Mouse (Mus musculus) lung, embryonic 14.5 days (tissue): ENCODE results near the gene Smpdl3a. TPM values are rescaled to one million over a fixed set of nuclear protein-coding genes. Genes with fewer than 3 reads are reported as not detected.

ENCODE experiments used
- ATAC-seq: fragments of 200-750 bp; cut with Nextera tagmentation; 2 replicates; pipeline ENCODE4 v1.8.0; 2017; ENCODE audit warnings: mild to moderate bottlenecking, moderate TSS enrichment, moderate library complexity; ENCODE audit not compliant: insufficient read depth
- DNase-seq: peaks from one replicate; pipeline ENCODE4 v3.0.0-alpha.2; 2015
- H3K27ac ChIP-seq: fragments of 300-500 bp; sonication (generic); 2 replicates; pipeline ENCODE4 v1.5.1; 2014; ENCODE audit warnings: low read depth, mild to moderate bottlenecking, moderate library complexity
- H3K27me3 ChIP-seq: fragments of 300-500 bp; sonication (generic); 2 replicates; pipeline ENCODE4 v1.6.1; 2014; ENCODE audit warnings: low read length, control low read depth; ENCODE audit not compliant: insufficient read depth
- H3K36me3 ChIP-seq: fragments of 300-500 bp; sonication (generic); 2 replicates; pipeline ENCODE4 v1.6.1; 2014; ENCODE audit warnings: control low read depth; ENCODE audit not compliant: insufficient read depth
- H3K4me1 ChIP-seq: fragments of 300-500 bp; sonication (generic); 2 replicates; pipeline ENCODE4 v1.6.1; 2014; ENCODE audit warnings: antibody characterized with exemption, control low read depth; ENCODE audit not compliant: insufficient read depth
- H3K4me2 ChIP-seq: fragments of 300-500 bp; sonication (generic); 2 replicates; pipeline ENCODE4 v1.6.1; 2014; ENCODE audit warnings: mild to moderate bottlenecking
- H3K4me3 ChIP-seq: fragments of 300-500 bp; sonication (generic); 2 replicates; pipeline ENCODE4 v1.5.1; 2014; ENCODE audit warnings: low read depth, low read length
- H3K9ac ChIP-seq: fragments of 300-500 bp; sonication (generic); 2 replicates; pipeline ENCODE4 v1.6.1; 2014
- H3K9me3 ChIP-seq: fragments of 300-500 bp; sonication (generic); 2 replicates; pipeline ENCODE4 v1.6.1; 2016; ENCODE audit warnings: low read depth, low read length, control low read depth
- CTCF ChIP-seq: IDR thresholded peaks from 2 replicates; pipeline ENCODE4 v1.5.1; 2016; ENCODE audit warnings: antibody characterized with exemption, low read depth
- WGBS: fragments of 180-500 bp; shearing (Covaris S2); extraction: QIAGEN DNeasy Blood & Tissue Kit; methylation state at CpG from one replicate; pipeline ENCODE4 v1.1.7; 2014; 5-methylcytosine and 5-hydroxymethylcytosine counted together
- polyA plus RNA-seq: library from polyadenylated mRNA; unstranded; fragments of >200 nt; fragmentation: Nextera tagmentation; extraction: Ambion mirVana; gene quantifications from 2 replicates; pipeline ENCODE4 v1.2.1, GENCODE M21; 2014

Gene Smpdl3a
- polyA plus RNA-seq, 1 experiment from 2014 or later = 15.2 TPM

DNA sequence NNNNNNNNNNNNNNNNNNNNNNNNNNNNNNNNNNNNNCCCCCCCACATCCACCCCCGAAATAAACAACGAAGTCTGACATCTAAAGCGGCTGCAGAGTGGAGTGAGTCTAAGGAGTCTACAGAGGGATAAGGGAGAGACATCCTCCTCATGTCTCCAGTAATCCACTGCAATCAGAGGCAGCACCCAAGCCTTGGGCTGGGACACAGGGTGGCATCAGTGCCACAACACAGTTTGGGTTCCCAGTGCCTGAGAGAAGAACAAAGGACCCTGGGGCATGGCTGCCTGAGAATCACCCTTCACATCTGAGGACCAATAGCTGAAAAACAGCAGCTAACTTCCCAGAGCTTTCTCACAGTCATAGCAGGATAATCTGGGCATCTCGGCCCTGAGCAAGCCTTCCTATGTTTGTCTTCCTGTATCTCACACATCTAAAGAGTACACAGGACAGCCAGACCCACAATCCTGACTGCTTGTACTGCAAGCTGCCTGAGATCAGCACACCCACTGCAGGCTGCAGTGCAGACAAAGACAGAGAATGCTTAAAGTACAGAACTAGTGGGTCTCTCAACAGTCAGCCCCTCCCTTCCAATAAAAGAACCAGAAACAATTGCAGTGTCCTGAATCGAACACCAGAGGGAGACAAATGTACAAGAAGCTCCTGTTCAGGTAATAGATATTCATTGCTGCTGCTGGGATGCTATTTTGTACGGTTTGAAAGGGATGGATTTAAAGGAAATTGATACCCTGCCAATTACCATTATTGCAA lies 54.0 kb downstream of the Smpdl3a start:
- peak; percentile 81 for DNase-seq
- Histone ChIP-seq H3K27me3 (no peaks in the 10 kb centered on the region), H3K36me3 (no peaks in the 10 kb centered on the region)

More for the DNA sequence above, 54.0 kb downstream of the Smpdl3a start:
- Histone ChIP-seq H3K27ac (no peak overlapping the region), H3K9me3 (no peaks in the 10 kb centered on the region), H3K9ac (no peak overlapping the region), H3K4me1 (no peaks in the 10 kb centered on the region), H3K4me3 (no peak overlapping the region), H3K4me2 (no peak overlapping the region)
- peak; percentile 72 for TF ChIP-seq CTCF
- ATAC-seq = peak; percentile 35; the same call in 1 of the 2 replicates
- 62% methylated on average over 6 of the region's 6 CpGs for WGBS

Other genes starting within 250 kb of the Smpdl3a start
- 1.4 and 1.9 TPM in 2 replicates for gene Pkib, start 162.4 kb upstream of the Smpdl3a start, polyA plus RNA-seq
- gene Fabp7, start 9.5 kb upstream of the Smpdl3a start, polyA plus RNA-seq = 9.2 and 9.8 TPM in 2 replicates